Mouse (Mus musculus): ENCODE data around the gene Ampd2.

Gene Ampd2

GRCm38 (mm10) chr3:108086470-108086979 is at the start of gene Ampd2:
TSS of gene Ampd2 (minus strand) at chr3:108086651.
- peak; percentile 71 for DNase-seq (ENCODE audit: low read depth, low spot score)

GRCm38 (mm10) chr3:108134701-108135100 is 48.2 kb upstream of the Ampd2 start:
- DNase-seq (ENCODE audit: low read depth, low spot score): no peak

- DNase-seq (ENCODE audit: low read depth, low spot score): no peak
Measured at GRCm38 (mm10) chr3:108132484-108132883, 46.0 kb upstream of the Ampd2 start.

- no peak for DNase-seq (ENCODE audit: low read depth, low spot score)
Measured at GRCm38 (mm10) chr3:108131821-108132220, 45.4 kb upstream of the Ampd2 start.

- no peak for DNase-seq (ENCODE audit: low read depth, low spot score)
Measured at GRCm38 (mm10) chr3:108131216-108131615, 44.8 kb upstream of the Ampd2 start.

- DNase-seq (ENCODE audit: low read depth, low spot score): no peak
Measured at GRCm38 (mm10) chr3:108129804-108130203, 43.4 kb upstream of the Ampd2 start.

- DNase-seq (ENCODE audit: low read depth, low spot score): no peak
Measured at GRCm38 (mm10) chr3:108129367-108129766, 42.9 kb upstream of the Ampd2 start.

GRCm38 (mm10) chr3:108128520-108128919 is 42.1 kb upstream of the Ampd2 start:
- DNase-seq (ENCODE audit: low read depth, low spot score): no peak

- DNase-seq (ENCODE audit: low read depth, low spot score): no peak
Measured at GRCm38 (mm10) chr3:108126327-108126726, 39.9 kb upstream of the Ampd2 start.

- DNase-seq (ENCODE audit: low read depth, low spot score): no peak
Measured at GRCm38 (mm10) chr3:108124131-108124530, 37.7 kb upstream of the Ampd2 start.

- no peak for DNase-seq (ENCODE audit: low read depth, low spot score)
Measured at GRCm38 (mm10) chr3:108123242-108123641, 36.8 kb upstream of the Ampd2 start.

- DNase-seq (ENCODE audit: low read depth, low spot score): no peak
Measured at GRCm38 (mm10) chr3:108121101-108121500, 34.6 kb upstream of the Ampd2 start.

GRCm38 (mm10) chr3:108117465-108117864 is 31.0 kb upstream of the Ampd2 start:
- DNase-seq (ENCODE audit: low read depth, low spot score): no peak

GRCm38 (mm10) chr3:108113591-108114289 is 27.3 kb upstream of the Ampd2 start:
- DNase-seq (ENCODE audit: low read depth, low spot score): no peak

GRCm38 (mm10) chr3:108112666-108113065 is 26.2 kb upstream of the Ampd2 start:
- DNase-seq (ENCODE audit: low read depth, low spot score): no peak

GRCm38 (mm10) chr3:108112246-108112645 is 25.8 kb upstream of the Ampd2 start:
- DNase-seq (ENCODE audit: low read depth, low spot score): no peak

GRCm38 (mm10) chr3:108111320-108111719 is 24.9 kb upstream of the Ampd2 start:
- no peak for DNase-seq (ENCODE audit: low read depth, low spot score)

- DNase-seq (ENCODE audit: low read depth, low spot score): no peak
Measured at GRCm38 (mm10) chr3:108105281-108105680, 18.8 kb upstream of the Ampd2 start.

GRCm38 (mm10) chr3:108102075-108102474 is 15.6 kb upstream of the Ampd2 start:
- no peak for DNase-seq (ENCODE audit: low read depth, low spot score)

- DNase-seq (ENCODE audit: low read depth, low spot score): no peak
Measured at GRCm38 (mm10) chr3:108101594-108101993, 15.1 kb upstream of the Ampd2 start.

- no peak for DNase-seq (ENCODE audit: low read depth, low spot score)
Measured at GRCm38 (mm10) chr3:108098316-108098715, 11.9 kb upstream of the Ampd2 start.

GRCm38 (mm10) chr3:108097656-108098055 is 11.2 kb upstream of the Ampd2 start:
- no peak for DNase-seq (ENCODE audit: low read depth, low spot score)

- no peak for DNase-seq (ENCODE audit: low read depth, low spot score)
Measured at GRCm38 (mm10) chr3:108096726-108097125, 10.3 kb upstream of the Ampd2 start.

GRCm38 (mm10) chr3:108096226-108096625 is 9.8 kb upstream of the Ampd2 start:
- DNase-seq (ENCODE audit: low read depth, low spot score): no peak
